Mouse (Mus musculus) spleen, embryonic (tissue): ENCODE measurements at regions not wholly inside any gene's neighbourhood (a gene's known extent, or its start where the extent isn't known, plus 50 kb on each side); places are given as distances from the start of the nearest gene placed in this dataset.

ENCODE experiments used
- CTCF ChIA-PET: fragments of 350-600 bp; sonication (Branson Sonifier 250); formaldehyde crosslinking; loops from one replicate; lab custom pipeline; 2022; lab: Charles Lee

DNA sequence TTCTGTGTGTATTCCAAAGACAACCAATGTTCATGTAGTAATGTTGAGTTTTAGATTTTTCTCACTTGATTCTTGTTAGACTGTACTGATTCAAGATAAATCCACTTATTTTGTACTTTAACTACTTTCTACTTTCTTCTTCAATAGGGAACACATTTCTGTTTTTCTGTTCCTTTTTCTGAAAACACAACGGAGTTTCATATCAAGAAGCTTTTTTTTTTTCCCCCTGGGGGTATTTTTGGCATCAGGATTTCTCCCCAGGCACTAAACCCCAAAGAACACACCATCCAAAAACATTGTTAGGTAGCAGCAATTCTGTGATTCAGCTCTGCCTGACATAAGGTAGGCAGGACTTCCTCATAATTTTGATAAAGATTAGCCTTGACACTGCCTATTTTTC is 1200.7 kb downstream of the Gsdmc2 start:
- CTCF ChIA-PET = no interaction called here

DNA sequence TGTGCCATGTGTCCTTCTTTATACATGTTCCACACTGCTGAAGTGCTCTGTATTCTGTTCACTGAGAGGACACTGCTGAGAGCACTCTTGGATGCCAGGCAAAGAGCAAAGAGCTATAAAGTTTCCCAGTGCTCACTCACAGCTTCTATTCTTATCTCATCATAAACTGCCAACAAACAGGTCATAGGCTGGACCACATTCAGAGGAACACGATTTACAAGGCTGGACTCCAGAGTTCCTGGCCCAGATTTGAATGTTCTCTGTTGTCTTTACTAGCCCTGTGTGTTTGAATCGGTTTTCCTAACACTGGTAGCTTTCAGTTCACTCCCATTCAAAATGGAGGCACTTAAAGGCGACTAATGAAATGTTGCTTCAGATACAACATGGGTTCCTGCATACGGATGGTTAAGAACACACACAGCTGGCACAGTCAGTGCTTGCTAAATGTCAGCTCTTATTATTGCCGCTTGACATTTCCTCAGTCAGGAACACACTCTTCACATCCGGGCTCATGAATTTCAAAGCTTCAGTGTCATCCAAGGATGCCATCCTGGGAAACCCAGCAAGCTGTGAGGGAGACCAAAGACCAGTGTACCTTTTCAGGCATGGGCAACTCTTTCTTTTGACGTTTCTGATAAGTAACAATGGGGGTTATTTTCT is 1203.8 kb downstream of the Gsdmc2 start:
- CTCF ChIA-PET = interaction anchor here (0.7 kb wide), 1 partner anchor 118 kb away, joined by 3 read pairs; no protein-coding TSS in a partner anchor

DNA sequence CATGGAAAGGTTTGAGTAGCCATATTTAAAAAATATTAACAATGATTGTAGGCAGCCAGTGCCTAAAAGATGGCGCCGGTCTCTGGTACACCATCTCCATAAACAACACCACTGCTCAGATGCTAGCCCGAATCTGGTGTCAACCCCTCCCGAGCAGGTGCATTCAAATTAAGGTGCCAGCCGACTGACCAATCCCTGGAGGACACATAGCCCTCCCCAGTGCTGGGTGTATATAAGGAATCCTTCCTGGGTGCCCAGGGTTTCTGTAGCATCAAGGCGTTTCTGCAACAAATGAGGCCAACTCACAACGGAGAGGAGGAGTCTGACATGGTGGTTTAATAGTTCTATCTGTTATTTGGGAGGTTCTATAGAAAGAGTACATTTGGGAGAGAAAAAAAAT is 1219.6 kb downstream of the Gsdmc2 start:
- CTCF ChIA-PET = no interaction called here

DNA sequence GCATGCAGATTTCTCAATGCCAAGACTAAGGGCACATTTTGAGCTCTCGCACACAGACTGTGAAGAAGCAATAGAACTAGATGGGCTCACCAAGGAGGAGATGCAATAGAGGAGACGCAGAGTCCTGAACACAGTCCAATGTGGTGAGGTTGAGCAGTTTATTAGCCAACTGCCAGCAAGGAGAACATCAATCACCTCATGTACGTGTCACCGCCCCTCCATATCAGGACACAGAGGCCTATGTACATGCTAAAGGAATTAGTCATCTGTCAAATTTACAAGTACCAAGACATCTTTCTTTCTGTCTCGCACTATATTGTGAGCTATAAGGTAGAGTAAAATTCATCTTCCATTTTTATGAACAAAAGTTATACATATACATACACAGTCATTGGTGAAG is 1228.9 kb downstream of the Gsdmc2 start:
- CTCF ChIA-PET = no interaction called here

DNA sequence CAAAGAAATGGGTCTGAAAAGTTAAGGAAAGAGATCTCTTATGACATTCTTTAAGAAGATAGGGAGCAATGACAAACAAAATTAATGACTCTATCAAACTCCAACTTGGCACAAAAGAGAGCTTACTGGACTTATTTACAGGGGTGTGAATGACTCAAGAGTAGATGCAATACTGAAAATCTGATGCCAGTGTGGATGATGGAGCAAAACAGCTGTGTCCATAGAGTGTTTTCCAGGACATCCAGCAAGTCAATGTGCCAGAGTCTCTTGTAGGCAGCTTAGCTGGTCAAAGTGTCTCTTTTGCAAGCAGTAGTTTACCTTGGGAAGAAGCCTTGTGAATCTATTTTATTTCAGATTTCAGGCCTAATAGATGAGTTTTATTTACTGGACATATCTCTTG is 1248.2 kb downstream of the Gsdmc2 start:
- CTCF ChIA-PET = no interaction called here

DNA sequence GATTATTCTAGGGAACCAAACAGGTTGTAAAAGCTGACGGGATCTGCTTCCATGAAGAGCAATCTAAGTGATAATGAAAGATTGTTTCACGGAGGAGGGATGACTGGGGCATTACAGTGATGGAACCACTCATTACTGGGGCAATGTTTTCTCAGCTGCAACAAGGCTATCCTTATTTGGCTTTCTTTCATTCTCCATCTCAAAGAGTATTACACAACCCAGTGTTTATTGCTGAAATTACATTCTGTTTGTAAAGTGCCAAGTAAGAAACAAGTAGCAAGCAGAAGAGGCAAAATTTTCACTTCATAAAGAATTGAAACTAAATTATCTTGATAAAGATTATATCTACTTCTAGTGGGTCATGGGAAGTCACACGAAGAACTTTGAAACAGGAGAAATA is 1256.4 kb downstream of the Gsdmc2 start:
- CTCF ChIA-PET = interaction anchor here (0.6 kb wide), 1 partner anchor 124 kb away, joined by 10 read pairs; no protein-coding TSS in a partner anchor

DNA sequence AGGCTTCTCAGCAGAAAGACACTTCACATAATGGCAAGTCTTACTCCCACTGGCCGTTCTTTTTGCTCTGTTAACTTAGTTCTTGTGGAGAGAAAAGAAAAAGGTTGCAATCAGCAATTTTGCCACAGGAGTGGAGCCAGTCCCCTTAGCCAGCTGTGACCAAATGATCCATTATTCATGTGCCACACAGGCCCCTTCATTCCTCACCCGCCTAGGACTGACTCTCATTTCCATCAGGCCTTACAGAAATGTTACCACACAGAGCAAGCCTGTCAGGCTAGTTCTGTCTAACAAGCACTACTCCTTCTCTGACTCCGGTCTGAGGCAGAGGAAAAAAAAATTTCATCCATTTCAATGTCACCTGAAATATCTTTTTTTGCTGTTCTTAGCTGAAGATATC is 1266.2 kb downstream of the Gsdmc2 start:
- CTCF ChIA-PET = no interaction called here

DNA sequence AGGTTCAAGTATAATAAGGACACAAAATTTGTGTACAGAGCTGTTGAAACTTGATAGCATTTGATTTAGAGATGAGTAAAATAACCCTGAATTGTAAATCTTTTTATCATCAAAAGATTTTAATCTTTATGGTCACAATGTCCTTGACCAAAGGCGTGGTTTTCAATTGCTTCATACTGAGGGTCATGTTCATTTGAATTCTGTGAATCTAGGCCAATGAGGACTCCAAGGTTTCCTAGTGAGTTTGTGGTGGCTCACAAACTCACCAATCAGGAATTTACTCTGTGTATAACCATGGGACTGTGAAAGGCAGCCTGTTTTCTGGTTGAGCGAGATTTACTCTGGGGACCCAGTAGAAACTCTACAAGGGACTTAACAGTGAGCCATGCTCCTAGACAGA is 1269.2 kb downstream of the Gsdmc2 start:
- CTCF ChIA-PET = interaction anchor here (0.6 kb wide), 1 partner anchor 106 kb away, joined by 4 read pairs; no protein-coding TSS in a partner anchor

DNA sequence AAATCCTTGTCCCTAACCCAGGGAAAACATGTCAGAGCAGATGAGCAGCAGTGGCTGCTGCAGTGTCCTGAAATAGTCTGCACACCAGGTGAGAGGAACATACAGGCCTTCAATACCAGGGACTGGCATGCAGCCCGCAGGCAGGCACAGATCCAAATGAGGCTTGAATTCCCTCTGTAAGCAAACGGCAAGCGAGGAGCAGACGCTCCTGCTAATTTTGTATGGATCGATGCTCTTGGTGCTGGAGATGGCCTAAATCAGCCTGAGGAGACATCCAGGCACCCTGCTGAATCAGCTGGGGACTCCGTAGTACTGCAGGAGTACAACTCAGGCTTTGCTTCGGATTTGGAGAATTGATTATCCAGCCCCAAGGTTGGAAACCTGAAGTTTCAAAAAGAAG is 1273.2 kb downstream of the Gsdmc2 start:
- CTCF ChIA-PET = no interaction called here

DNA sequence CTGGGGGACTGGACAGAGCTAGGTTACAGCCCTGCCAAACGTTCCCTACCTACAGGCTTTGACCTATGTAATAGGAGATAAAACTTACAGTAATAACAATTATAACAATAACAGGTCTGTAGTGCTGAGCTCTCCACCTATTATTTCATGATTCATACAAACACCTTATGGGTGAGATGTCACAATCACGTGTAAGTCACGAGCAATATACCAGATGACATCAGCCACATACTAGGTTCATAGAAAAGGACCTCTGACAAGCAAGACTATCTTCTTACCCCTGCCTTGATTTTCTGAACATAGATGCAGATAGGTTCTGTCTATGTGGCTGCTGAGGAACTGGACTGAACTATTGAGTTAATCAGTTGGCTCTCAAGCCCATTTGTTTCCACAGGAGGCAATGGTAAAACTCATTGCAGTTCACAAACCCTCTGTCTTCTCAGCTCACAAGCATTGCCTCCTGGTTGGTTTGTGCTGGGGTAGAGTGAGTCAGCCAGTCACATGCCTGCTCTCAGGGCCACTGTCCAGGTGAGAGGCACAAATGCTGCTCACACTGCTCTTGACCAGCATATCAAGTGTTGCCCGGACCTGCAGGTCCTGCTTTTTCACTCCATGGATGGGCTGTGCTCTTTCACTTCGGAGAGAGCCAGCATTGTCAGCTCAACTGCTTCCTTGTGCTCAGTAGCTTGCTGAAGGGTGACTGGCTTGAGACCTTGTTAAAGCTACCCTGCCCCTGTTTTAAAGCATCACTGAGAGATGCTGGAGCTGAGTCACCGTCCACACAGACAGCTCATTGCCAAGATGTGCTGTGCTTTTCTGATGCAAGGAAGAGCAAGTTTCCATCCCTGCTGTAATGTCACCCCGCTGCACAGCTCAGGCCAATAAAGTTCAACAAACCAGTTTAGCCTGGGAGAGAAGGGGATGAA is 1275.9 kb downstream of the Gsdmc2 start:
- CTCF ChIA-PET = no interaction called here

DNA sequence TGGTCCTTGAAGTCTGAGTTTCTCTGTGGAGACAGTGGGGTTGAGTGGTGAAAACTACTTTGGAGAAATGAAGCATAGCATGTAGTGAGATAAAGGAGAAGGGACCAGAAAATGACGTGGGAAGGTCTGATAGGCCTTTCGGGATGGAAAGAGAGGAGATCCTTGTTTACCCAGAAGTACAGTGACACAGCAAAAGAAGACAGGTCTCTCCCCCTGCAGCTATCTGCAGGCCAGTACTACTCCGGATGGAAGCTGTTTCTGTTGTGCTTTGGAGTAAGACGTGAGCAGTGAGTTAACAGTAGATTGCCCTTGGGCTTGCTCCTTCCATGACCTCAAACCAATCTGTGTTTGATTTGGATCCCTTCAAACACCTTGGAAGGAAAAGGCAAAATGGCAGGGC is 1277.5 kb downstream of the Gsdmc2 start:
- CTCF ChIA-PET = no interaction called here

DNA sequence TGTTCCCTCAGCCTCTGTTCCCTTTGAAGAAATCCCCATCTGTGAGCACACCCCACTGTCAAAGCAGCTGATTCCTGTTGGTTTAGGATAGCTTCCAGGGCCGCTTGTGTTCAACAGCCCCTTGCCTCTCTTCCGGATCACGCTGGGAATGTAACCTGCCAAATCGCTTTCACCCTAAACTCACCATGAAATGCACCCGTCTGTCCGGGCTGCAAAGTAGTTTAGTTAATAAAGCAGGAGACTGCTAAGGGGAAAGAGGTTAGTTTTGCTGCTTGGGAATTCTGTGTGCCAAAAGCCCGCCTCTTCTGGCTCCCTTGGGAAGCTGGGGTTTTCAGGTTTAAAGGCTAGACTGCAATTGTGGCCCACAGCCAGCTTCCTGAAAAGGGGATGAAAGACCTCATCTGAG is 1278.9 kb downstream of the Gsdmc2 start:
- CTCF ChIA-PET = no interaction called here

DNA sequence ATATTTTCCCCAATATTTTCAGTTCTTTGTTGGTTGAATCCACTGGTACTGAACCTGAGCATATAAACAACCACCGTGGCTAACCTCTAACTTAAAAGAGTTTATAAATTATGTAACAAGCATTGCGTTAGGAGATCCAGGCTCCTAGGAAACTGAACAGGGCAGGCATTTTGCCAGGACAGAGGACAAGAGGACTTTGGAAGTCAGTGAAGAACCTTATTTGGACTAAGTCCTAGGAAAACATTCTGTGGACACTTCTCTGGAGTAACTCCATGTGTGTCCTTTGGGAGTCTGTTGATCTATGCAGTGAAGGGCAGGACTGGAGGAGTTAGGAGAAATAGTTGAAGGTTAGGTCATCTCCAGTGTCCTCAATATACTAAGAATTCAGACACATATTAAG is 1311.7 kb downstream of the Gsdmc2 start:
- CTCF ChIA-PET = no interaction called here

DNA sequence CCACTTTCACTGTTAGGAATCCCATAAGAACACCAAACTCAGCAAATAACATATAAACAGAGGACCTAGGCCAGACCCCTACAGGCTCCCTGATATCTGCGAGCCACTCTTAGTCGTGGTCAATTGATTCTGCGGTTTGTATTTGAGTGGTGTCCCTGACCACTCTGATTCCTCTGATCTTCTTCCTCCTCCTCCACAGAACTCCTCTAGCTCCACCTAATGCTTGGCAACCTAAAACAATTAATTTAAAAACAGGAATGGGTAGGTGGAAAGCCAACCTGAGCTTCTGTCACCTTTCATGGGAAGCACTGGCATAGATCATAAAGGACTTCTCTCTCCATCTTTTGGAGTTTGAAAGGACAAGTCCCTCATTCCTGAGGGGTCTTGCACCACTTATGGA is 1316.0 kb downstream of the Gsdmc2 start:
- CTCF ChIA-PET = no interaction called here

DNA sequence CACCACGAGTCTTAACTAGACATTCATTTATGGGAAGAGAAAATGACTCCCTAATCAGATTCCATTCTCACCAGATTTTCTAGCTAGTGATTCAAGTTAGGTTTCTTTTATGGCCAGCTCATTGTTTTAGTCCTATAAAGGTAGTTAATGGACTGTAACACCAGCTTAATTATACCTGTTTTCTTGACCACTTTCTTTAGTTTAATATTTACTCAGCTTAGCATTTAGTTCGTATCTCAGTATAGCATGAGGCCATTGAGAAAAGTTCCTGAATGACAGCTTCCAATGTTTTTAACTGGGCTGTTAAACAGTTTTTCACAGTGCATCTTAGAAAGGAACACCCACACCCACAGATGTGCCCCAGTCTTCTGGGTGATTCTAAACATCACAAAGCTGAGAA is 1320.3 kb downstream of the Gsdmc2 start:
- CTCF ChIA-PET = no interaction called here

DNA sequence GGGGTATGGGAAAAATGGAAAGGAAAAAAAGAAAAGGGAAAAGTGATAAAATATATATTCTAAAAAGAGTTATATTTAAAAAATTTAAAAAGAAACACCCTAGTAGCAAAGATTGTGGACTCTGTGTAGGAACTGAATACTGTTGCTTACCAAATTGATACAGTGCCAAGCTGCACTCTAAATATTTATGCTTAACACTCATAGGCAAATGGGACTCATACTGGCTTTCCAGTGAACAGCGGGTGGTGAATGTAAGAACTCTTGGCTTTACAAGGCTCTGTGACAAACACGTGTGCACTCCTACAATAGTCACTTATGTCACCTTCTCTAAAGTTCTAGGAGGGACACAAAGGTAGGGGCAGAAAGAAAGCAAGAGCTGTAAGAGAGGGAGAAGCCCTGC is 1320.8 kb downstream of the Gsdmc2 start:
- CTCF ChIA-PET = no interaction called here

DNA sequence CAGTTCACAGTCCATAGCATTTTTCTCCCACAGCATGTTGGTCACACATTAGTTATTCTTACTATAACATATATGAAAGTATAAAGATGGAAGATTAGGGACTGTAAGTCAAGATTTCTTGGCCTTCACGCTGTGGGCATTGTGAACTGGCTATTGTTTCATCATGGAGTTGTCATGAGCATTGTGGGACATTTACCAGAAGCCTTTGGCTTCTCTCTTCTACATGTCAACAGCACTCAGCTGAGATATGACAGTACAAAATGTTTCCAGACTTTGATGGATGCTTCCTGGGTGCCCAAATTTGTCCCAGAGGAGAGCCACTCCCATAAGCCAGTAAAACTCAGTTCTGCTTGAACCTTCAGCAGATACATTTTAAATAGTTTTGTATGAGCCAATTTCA is 1331.5 kb downstream of the Gsdmc2 start:
- CTCF ChIA-PET = no interaction called here

DNA sequence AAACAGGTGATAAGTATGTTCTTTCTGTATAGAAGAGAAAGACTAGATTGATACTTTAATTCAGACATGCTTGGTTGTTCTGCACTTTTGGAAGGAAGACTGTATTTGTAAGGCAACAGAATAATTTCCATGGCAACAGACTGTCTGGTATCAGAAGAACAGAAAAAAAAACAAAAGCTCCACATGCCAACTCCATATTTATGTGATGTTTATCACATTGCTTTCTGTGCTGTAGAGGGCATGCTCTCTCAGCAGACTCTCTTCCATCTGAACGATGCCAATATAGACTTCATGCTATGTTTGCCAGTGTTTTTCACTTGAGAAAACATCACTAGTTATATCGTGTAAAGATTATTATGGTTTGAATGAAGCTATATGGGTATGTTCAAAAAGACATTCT is 1333.5 kb downstream of the Gsdmc2 start:
- CTCF ChIA-PET = no interaction called here

DNA sequence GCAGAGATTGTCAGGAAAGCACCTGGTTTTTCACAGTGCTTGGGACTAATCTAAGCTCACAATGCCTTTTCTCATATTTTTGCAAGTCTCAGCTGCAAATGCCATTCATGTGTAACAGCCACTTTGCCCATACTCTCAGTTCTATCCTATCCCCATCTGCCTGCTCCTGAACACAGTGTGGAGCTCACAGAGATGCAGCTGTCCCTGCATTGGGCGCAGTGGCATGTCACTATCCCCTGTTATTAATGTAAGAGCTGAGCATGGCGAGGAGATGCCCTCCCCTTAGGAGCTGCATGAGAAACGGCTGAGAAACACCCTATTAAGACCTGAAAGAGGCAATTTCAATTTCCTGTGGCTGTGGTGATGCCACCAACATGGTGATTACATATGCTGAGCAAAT is 1341.1 kb downstream of the Gsdmc2 start:
- CTCF ChIA-PET = no interaction called here

DNA sequence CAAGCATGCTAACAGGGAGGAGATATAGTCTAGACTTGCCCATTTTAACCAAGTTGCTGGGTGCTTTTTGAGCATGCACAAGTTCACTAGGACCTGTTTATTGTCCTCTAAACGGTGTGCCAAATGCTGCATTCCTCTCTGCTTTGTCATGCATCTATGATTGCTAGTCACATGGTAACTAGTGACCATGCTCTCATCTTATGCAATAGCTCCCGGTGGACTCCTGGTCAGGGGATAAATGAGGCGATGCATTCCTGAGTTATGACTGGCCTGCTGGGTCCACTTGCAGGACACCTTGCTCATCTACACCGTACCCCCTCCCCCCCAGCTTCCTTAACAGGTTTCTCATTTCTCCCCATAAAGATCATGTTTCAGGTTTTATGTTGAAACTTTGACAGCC is 1344.0 kb downstream of the Gsdmc2 start:
- CTCF ChIA-PET = interaction anchor here (0.6 kb wide), 1 partner anchor 44 kb away, joined by 7 read pairs; no protein-coding TSS in a partner anchor

DNA sequence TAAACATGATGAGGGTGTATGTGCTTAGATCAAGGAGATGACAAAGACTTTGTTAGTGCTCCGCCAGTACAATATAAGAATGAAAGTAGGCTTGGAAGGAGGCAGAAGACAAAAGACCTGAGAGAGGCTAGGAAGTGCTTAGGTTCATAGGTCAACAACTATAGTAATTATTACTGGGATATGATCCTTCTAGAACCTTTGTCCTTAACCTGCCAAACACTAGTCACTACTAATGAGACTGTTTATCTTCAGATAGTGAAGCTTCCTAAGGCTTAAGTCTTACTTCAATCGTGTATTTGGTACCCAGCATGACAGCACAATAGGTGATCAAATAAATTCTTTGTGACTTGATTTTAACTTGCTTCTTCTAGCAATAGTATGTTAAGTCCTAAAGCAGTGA is 1344.5 kb downstream of the Gsdmc2 start:
- CTCF ChIA-PET = no interaction called here

DNA sequence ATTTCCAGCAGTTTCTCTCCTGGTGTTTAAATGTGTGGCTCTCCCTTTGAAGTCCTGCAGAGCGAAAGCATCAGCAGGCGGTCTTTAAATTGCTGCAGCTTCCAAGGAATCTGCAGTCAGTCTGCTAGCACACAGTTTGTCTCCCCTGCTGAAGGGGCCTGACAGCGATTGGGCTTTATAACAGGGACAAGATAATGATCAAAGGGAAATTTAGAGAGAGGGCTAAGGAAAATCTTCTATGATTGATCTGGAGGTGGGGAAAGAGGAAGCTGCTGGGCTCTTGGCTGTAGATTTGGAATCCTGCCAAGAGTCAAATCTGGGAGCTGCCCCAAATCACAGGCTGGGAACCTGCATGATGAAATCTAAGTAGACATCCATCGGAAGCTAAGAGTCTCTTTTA is 1348.8 kb downstream of the Gsdmc2 start:
- CTCF ChIA-PET = no interaction called here

DNA sequence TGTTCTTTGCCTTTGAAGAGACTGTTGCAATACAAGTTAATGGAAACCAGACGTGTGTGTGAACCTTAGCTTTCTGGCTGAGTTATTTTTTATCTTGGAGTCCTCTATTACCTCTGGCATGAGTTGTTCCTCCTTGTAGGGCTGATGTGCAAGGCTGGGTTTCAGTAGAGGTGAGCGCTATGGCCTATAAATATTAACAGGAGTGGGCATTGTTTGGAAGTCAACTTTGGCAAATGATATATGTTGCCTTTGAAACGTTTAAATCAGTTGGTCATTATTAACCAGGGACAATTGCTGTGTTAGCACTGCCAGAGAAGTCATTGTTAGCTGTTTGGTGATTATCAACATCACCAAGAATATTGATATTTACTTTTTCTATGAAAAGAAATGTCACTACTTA is 1352.6 kb downstream of the Gsdmc2 start:
- CTCF ChIA-PET = no interaction called here
